Mouse (Mus musculus) cerebellum, postnatal 10 days (tissue): ENCODE results near the gene Mylk2.

Experiments
- DNase-seq, 2 experiments: peaks; one replicate each; pipeline ENCODE4 v3.0.0; 2021; ENCODE audit warnings: mixed read lengths in 2 of 2

The Mylk2 gene

DNA sequence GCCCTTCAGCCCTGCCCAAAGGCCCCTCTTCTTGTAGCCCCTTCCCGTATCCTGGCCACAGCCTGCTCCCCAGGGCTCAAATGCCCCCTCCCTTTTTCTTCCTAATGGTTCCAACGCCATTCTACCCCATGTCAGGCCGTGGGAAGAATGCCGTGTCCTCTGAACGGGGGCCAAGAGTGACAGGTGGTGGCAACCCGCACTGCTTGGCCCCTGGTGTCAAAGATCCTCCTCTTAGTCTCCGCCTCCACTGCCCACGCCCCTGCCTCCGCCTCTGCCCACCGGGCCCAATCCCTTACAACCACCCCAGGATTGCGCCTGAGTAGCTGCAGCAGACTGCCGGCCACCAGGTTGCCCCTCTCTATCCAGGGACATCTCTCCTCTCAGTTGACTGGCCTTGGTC, at the start of gene Mylk2:
TSS of gene Mylk2 (plus strand) at position 322 of the 400 bp plus-strand sequence.
- peak; percentile 82 to 87 for DNase-seq

DNA sequence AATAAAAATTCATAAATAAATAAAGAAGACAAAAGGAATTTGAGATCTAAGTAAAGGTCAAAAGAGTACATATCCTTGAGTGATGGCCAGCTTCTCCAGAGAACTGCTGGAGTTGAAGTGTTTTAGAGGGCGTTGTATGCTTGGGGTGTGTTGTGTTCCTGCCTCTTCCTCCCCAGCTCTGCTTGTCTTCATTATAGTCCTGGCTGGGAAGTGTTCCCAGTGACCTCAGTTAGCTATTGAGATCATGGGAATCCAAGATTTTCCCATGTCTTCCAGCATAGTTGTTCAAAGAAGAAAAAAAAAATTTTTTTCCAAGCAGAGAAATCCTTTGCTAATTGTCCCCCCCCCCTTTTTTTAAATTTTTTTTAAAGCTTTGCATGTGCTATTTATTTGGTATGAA, 49.3 kb upstream of the Mylk2 start:
- no peak for DNase-seq

DNA sequence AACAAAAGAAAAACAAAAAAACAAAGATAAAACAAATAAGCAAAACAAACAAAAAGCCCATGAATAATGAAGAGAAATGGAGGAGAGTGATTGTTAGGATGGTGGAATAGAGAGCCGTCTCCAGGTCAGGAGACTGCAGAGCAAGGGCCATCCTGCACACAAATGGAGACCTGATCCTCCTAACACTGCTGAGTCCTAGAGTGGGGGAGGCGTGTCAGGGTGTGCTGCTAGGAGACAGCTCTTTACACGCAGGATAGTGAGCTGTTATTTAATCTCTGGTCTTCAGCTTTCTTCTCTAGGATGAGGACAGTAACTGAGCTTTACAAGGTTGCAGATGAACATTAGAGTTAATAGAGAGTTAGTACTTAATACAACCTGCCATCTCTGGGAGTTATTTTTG, 48.5 kb upstream of the Mylk2 start:
- DNase-seq: no peak

DNA sequence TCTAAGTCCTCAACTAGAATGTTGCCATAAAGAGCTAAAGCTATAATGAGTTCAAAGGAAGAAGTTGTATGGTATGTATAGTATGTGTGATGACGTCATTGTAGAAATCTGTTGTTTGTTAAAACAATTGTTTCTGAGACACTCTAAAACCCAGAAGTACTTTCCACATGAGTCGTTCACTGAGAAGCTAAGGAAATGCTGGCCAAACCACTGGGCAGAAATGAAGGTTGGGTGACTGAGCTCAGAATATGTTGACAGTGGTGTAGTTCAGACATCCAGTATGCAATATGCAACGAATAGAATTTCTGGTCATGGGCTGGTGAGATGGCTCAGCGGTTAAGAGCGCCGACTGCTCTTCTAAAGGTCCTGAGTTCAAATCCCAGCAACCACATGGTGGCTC, 47.8 kb upstream of the Mylk2 start:
- no peak for DNase-seq

DNA sequence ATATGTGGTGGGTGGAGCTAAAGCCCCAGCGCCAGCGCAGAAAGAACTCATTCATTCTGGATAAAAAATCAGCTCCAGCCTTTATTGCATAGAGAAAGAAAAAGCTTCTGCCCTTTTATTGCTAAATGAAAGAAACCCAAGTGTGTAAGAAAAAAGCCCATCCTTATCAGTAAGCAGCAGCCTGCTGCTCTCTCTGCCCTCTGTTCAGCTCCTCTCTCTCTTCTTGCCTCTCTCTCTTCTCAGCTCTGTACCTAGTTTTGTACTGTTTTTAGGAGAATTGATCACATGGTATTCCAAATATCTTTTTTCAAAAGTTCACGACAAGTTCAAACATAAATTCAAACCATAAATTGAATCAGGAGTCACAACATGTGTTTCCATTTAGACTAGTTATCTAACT, 32.9 kb upstream of the Mylk2 start:
- DNase-seq: no peak

DNA sequence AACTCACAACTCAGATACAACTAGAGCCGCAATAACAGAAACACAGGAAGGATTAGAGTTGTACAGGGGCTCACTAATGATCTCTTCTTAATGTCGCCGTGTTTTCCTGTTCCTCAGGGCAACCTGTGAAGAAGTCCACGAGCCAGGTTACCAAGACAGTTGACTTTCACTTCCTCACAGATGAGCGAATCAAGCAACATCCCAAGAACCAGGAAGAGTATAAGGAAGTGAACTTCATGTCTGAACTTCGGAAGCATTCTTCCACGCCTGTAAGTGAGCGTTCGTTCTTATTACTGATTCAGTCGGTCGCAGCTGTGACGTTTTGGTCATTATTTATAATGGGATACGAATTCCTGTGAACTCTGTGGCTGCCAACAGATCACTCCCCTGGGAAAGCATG, 30.3 kb upstream of the Mylk2 start:
- no peak for DNase-seq

DNA sequence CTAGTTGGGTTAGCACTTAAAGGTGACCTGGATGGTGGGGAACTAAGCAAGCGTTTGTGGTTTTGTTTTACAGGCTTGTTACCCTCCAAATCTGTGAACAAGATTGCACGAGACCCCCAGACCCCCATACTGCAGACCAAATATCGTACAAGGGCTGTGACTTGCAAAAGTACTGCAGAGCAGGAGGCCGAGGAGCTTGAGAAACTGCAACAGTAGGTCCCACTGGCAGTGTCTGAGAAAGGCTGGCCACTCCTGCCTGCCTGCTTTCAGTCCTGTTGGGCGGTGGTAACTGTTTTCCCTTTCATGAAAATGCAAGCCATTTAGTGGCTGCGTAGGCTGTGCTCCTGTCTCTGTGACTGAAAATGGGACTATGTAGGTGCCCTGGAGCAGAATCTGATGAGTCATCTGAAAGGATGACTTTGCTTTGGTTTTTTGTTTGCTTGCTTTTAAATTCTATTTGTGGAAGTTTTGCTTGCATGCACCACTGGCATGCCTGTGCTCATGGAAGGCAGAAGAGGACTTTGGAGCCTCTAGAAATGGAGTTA, 27.0 kb upstream of the Mylk2 start:
- DNase-seq: no peak

DNA sequence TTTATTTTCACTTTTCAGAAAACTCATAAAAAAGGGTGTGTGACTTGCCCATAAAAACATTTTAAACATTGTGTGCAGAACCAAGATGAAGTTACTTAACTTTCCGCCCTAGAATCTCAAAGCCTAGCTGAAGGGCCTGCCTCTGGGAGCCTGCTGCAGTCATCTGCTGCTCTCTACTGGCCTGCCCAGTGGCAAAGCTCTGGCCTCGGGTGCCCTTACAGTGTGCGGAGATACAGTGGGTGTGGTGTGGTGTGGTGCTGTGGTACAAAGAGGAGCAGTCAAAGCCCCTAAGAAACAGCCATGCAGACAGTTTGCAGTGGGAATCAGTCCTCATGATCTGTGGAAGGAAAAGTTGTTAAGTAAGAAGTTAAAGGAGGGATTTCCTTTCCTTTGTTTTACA, 23.9 kb upstream of the Mylk2 start:
- DNase-seq: no peak

DNA sequence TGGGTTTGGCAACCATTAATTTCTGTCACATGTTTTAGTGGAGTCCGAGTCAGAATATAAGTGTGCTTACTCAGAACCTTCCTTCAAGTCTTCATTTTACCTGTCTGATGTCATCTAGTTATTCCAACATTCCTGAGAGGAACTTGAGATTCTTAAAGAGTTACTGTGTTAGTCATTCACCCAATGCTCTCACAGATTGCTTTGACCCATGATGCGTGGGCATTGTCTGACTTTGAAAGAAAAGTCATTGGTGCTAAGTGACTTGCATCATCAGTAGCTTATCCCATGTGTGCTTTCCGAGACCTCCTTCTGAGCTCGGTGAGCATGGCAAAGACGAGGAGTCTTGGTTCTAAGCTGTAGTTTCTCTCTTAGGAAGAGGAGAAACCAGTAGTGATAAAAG, 22.4 kb upstream of the Mylk2 start:
- no peak for DNase-seq

DNA sequence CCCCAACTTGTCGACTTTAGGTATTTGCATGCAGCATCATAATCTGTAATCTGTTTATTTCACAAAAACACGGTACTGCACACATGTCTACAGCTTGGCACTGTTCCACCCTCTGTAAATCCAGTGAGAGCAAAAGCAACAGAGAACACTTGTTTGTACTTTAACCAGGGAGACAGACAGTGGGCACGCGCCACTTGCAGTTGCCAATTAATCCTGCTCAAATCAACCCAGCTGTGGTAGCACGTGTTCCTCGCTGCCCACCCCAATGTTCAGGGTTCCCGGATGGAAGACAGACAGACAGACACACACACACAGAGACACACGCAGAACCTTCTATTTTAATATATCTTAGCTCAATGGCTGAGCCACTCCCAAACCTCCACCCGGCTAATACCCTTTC, 15.3 kb upstream of the Mylk2 start:
- no peak for DNase-seq

DNA sequence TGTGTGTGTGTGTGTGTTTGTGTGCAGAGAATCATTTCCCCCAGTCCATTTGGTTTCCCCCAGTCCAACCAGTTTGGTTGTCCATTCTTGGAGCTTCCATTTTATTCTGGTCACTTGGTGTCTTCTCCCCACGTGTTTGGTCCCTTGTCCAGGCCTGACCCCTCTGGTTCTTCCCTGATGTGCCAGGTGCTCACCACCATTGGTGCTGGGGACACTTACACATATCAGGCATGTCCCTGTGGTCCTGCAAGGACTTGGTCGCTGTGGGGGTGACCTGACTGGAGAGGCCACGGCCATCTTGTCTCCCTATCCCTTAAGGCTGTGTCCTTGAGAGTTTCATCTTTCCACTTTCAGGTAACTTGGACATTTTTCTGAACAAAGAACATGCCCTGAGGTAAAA, 14.2 kb upstream of the Mylk2 start:
- no peak for DNase-seq

DNA sequence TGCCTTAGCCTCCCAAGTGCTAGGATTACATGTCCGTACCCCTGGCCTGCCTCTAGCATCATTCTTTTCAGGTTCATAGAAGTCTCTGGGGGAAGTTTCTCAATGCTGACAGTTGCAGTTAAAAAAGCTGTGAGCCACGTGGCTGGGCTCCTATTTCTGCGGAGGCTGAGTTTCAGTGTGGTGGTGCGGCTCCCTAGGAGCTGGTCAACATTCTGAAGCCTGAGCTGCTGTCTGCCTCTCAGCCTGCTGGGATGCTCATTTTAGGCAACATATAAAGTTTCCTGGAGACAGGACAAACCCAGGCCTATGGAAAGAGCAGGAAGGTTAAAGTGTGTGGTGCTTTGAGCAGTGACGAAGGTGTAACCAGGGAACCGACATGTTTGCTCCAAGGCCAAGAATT, 12.1 kb upstream of the Mylk2 start:
- no peak for DNase-seq

DNA sequence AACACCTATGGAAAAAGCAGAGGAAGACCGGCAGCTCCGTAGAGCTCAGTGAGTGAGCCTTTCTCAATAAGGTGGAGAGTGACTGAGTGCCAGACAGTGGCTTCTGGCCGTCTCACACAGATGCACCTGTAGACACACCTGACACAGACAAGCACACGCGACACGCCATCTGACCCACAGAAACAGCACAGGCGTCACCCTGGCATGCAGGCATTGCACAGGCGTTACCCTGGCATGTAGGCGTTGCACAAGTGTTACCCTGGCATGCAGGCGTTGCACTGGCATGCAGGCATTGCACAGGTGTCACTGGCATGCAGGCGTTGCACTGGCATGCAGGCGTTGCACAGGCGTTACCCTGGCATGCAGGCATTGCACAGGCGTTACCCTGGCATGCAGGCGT, 9.9 kb upstream of the Mylk2 start:
- DNase-seq: no peak

DNA sequence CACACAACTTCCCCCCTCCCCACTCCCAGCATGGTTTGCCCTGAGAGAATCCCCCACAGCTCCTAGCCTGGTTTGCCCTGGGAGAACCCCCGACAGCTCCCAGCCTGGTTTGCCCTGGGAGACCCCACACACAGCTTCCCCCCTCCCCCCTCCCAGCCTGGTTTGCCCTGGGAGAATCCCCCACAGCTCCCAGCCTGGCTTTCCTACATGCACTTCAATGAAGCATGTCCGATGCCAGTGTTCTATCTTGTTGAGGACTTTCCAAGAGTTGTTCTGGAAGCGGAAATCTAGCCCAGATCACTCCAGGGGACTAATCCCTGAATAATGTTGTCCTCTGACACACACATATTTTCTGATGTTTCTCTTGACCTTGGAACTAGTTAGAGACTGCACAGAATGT, 8.5 kb upstream of the Mylk2 start:
- peak; percentile 52 to 57 for DNase-seq

DNA sequence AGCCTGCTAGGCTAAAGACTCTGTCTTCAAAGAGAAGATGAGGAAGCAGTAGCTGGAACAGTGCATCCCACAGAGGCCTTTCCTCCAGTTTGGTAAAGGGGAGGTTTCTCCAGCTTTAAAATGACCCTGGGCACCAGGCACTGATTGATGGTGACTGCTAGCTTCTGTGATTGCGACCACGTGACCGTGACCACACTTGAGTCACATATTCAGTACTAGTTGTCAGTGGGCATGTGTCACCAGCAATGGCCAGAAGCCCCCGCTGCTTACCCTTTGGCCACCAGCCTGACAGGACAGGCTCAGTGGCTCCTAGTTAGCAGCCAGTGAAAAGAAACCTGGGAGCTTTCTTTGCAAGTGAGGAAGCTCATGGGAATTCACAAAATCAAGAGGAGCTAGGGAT, 7.6 kb upstream of the Mylk2 start:
- DNase-seq: peak in 1 of 2 experiments; percentile 35

DNA sequence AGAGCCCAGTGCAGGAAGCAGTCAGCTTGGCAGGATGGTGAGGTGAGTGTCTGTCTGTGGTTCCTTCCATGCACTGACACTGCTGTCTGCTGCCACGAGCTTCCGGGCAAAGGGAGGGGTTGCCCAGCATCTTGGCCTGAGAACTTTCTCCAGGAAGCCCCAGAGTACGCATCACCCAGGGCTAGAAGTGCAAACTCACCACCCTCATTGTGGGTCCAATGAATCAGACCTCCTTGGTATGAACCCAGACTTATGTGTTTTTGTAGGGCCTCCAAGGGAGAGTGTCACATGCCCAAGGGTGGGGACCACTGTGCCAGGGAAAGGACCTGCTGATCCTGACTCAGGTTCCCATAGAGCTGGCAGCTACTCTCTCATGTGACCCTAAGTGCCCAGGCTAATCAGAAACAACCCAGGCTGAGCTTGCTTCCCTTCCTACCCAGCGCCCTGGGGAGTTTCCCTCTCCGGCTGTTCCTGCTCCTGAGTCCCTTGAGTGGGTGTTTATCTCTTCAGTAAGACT, 7.0 kb upstream of the Mylk2 start:
- no peak for DNase-seq

DNA sequence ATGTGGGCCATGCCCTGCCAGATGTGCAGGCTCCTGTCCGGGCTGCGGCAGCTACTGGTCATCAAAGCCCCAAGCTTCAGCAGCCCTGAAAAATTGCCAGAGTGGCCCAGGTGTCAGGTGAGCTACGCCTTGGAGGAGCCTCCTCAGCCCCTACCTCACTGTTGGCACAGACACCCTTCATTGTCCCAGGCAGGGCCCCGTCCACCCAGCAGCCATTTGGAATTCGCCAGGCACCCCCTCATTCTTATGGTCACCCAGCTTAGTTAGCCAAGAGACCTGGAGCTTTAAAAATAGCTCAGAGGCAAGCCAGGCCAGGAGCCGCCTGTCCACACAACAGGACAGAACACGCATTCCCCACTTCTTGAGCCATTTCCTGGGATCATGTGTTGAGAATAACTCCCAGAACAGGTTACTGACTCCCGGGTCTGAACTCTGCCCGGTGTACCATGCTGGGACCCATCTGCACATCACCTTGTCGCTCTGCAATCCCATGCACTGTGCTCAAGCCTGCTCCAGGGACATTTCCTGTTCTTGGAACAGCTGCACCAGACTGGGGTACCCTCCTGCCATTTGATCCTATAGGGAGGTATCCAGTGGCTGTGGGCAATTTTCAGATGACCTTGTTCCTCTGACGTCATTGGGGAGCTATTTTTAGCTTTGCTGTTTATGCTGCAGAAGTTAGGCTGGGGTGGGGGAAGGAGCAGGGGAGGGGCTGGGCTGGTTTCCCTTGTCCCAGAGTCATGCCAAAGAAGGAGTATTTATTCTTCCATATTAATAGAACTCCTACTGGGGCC, 5.9 kb upstream of the Mylk2 start:
- DNase-seq: no peak

DNA sequence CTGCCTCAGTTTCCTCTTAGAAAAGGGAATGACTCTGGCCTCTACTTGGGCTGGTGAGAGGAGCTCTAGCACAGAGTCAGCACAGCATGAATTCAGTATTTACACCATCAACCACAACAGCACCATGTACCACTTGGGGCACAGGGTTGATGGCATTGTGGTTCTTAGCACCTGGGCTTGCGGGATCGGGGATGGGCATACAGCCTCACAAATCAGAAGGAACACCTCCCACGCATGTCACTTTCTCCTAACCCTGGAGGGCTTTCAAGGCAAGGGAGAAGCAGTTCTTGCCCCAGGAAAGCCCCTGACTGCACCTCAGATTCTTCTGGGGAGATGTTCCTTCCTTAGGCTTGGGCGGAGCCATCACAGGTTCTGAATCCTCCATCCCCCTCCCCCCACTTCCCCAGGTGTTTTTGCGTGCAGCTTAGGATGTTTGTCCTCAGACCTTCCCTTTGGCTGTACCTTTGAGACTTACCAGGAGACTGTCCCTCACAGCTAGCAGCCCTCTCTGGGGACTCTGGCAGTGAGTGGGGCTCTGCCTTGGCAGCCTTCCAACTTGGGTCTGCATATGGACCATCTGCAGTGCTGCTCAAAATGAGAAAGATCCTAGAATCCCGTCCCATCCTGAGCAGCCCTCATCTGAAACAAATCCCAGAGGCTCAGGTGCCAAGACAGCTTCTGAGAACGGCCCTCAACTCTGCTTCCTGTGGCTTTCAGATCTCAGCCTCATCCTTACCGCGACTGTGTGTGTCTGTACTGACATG, 4.7 kb upstream of the Mylk2 start:
- DNase-seq: peak in 1 of 2 experiments; percentile 49

DNA sequence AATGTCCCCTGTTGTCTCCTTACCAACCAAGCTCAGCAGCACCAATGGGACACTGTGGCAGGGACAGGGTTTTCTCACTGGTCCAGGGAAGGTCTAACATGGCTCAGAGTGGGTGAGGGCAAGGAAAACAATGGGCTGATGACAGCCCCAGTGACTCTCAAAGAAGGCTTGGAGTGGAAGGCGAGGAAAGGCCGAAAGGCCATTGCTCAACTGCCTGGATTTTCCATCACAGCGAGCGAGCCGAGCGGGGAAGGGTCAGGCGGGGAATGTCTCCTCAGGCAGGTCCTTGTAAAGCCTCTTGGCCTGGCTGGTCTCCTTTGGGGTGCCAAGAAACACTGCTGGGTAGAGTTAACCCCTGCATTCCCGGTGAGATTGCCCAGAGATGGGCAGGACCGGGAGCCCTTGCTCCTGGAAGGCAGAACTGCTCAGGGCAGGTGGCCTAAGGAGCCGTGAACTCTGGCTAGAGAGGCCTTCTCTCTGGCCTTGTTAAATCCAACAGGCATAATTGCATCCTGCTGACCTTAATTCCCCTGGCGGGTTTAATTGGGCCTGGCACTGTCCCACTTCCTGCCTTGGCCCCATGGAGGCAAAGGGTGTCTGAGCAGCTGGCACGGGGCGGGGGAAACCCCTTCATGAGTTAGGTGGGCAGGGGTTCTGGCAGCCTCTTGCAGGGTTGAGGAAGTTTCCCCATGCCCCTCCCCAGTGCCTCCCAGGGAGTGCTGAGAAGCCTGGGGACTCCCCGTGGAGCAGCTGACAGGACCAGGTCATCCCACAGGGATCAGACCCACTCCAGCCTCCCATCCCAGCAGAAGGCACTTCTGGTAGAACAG, 3.8 kb upstream of the Mylk2 start:
- peak in 1 of 2 experiments; percentile 46 for DNase-seq

DNA sequence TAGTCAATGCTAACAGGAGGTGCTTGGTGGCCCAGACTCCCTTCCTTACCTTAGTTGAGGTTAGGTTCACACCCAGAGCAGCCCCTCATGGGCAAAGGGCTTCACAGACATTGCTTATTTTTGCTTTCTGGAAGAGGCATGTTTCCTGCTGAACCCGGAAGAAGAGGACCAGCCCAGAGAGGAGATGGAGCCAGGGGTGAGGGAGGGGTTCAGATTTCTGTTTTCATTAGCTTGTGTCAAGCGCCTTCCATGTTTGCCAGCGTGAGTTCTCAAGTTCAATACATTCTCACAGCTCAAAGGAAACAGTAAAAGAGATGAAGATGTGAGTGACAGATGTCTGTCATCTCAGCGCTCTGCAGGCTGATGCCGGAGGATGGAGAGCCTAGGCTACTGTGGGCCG, 1.3 kb upstream of the Mylk2 start:
- peak in 1 of 2 experiments; percentile 5 for DNase-seq

DNA sequence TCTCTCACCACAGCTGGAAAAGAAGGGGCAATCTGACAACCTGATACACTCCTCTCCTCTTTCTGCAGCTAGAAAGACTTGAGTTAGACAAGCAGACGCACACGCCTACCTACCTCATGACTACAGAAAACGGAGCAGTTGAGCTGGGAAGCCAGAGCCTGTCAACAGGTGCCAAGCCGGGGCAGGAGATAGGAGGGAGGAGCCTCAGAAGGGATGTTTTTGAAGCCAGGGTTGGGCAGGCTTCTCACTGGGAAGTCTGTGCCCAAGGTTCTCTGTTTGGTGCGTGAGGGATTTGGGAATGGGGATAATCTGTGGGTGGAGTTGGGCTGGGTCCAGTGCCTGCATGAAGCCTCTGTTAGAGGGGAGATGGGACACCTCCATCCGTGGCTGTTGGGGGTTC, 280 bp downstream of the Mylk2 start:
- DNase-seq: peak in 1 of 2 experiments; percentile 22

DNA sequence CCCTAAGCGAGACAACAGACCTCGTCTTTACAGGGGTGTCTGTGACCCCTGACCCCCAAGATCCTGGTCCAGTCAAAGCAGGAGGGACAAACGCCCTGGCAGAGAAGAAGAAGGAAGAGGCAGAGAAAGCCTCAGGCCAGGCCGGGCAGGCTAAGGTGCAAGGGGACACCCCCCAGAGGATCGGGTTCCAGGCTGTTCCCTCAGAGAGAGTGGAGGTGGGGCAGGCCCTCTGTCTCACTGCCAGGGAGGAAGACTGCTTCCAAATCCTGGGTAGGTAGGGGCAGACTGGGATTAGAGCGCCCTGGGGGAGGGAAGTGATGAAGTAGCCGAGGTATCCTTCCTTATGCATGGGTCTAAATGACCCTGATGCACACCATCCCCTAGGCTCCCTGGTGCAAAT, 2.3 kb downstream of the Mylk2 start:
- DNase-seq: no peak
